Mouse (Mus musculus) left cerebral cortex, adult 2 months (tissue): ENCODE measurements at regions not wholly inside any gene's neighbourhood (a gene's known extent, or its start where the extent isn't known, plus 50 kb on each side); places are given as distances from the start of the nearest gene placed in this dataset.
"Not testable (repeated sequence)": the region's sequence is repeated elsewhere in the genome, so short reads cannot be mapped to it uniquely, and the experiment has no call there.

ENCODE experiments used
- DNase-seq, 2 experiments: peaks; one replicate each; pipeline ENCODE4 v3.0.0; 2021 to 2022; ENCODE audit warnings: low spot score in 2 of 2, mixed read lengths in 1 of 2; ENCODE audit errors: extremely low spot score in 1 of 2
- H3K27ac ChIP-seq: fragments of 200-600 bp; 2 replicates; pipeline ENCODE4 v1.8.1; 2022
- H3K4me3 ChIP-seq: fragments of 200-600 bp; 2 replicates; pipeline ENCODE4 v1.8.1; 2022
- CTCF ChIP-seq: fragments of 200-600 bp; IDR thresholded peaks from 2 replicates; pipeline ENCODE4 v1.8.1; 2022; ENCODE audit warnings: antibody characterized with exemption, mild to moderate bottlenecking, moderate library complexity
- intact Hi-C: fragments of 180-260 bp; cut with DNase I; formaldehyde crosslinking; loops from one replicate; pipeline ENCODE4 v1.15.1; 2025

GRCm38 (mm10) chr19:8496561-8496960, 91.7 kb upstream of the Slc22a30 start:
- intact Hi-C loops, H3K4me3 ChIP-seq, DNase-seq, H3K27ac ChIP-seq: not testable (repeated sequence)

- not testable (repeated sequence) for H3K4me3 ChIP-seq
These were observed 92.6 kb upstream of the Slc22a30 start for GRCm38 (mm10) chr19:8497526-8497925.

GRCm38 (mm10) chr19:8517721-8518120, 73.3 kb upstream of the Slc22a8 start:
- H3K4me3 ChIP-seq, DNase-seq, H3K27ac ChIP-seq, intact Hi-C loops: not testable (repeated sequence)

More at GRCm38 (mm10) chr19:8497526-8497925, 92.6 kb upstream of the Slc22a30 start:
- DNase-seq, H3K27ac ChIP-seq, intact Hi-C loops: not testable (repeated sequence)

GRCm38 (mm10) chr19:8518273-8518672, 72.8 kb upstream of the Slc22a8 start:
- DNase-seq, result no peak
- intact Hi-C loops, result no loop called here

GRCm38 (mm10) chr19:8518933-8519332, 72.1 kb upstream of the Slc22a8 start:
- DNase-seq, intact Hi-C loops, H3K4me3 ChIP-seq, H3K27ac ChIP-seq: not testable (repeated sequence)

More at GRCm38 (mm10) chr19:8518273-8518672, 72.8 kb upstream of the Slc22a8 start:
- TF ChIP-seq CTCF, result no peak
- Histone ChIP-seq H3K27ac (no peak overlapping the region), H3K4me3 (no peak overlapping the region)

GRCm38 (mm10) chr19:8534597-8534996, 56.5 kb upstream of the Slc22a8 start:
- no peak overlapping the region for H3K4me3 ChIP-seq
- no peak overlapping the region for H3K27ac ChIP-seq
- no peak for DNase-seq
- intact Hi-C loops, result no loop called here
- TF ChIP-seq CTCF, result no peak

- TF ChIP-seq CTCF, result peak; percentile 47
These were observed 55.0 kb upstream of the Slc22a8 start for GRCm38 (mm10) chr19:8536085-8536484.

More at GRCm38 (mm10) chr19:8536085-8536484, 55.0 kb upstream of the Slc22a8 start:
- no peak overlapping the region for H3K27ac ChIP-seq
- intact Hi-C loops, result loop anchor here (2.0 kb wide), 1 partner anchor 29 kb away; no protein-coding TSS in a partner anchor
- no peak overlapping the region for H3K4me3 ChIP-seq
- DNase-seq, result no peak
